Mouse (Mus musculus) bone marrow macrophage, adult 2 months (primary cell): ENCODE results near the gene Dus2. TPM values are rescaled to one million over a fixed set of nuclear protein-coding genes. Genes with fewer than 3 reads are reported as not detected.
"Not testable (repeated sequence)": the region's sequence is repeated elsewhere in the genome, so short reads cannot be mapped to it uniquely, and the experiment has no call there.

Experiments used
- H3K27ac ChIP-seq: 2 replicates; pipeline ENCODE4 v1.5.1; 2012; ENCODE audit warnings: low read depth, low read length; ENCODE audit not compliant: insufficient read depth
- H3K4me1 ChIP-seq: 2 replicates; pipeline ENCODE4 v1.6.1; 2012; ENCODE audit warnings: low read length; ENCODE audit not compliant: control insufficient read depth, insufficient read depth
- H3K4me3 ChIP-seq: 2 replicates; pipeline ENCODE4 v1.5.1; 2012; ENCODE audit warnings: mild to moderate bottlenecking, low read length, moderate library complexity; ENCODE audit not compliant: insufficient read depth
- CTCF ChIP-seq: IDR thresholded peaks from 2 replicates; pipeline ENCODE4 v1.5.1; 2012; ENCODE audit warnings: low read depth, mild to moderate bottlenecking, low read length, moderate library complexity
- POLR2A ChIP-seq: IDR thresholded peaks from 2 replicates; pipeline ENCODE4 v1.6.1; 2012; ENCODE audit warnings: mild to moderate bottlenecking, low read depth, low read length, borderline replicate concordance
- polyA plus RNA-seq: library from polyadenylated mRNA; stranded (reverse); fragments of >200 nt; gene quantifications from 2 replicates; pipeline ENCODE4 v1.2.4, GENCODE M21; 2012; ENCODE audit not compliant: missing spikeins, insufficient read depth, insufficient read length

Dus2 gene
- polyA plus RNA-seq, 1 experiment = 6.1 TPM

DNA sequence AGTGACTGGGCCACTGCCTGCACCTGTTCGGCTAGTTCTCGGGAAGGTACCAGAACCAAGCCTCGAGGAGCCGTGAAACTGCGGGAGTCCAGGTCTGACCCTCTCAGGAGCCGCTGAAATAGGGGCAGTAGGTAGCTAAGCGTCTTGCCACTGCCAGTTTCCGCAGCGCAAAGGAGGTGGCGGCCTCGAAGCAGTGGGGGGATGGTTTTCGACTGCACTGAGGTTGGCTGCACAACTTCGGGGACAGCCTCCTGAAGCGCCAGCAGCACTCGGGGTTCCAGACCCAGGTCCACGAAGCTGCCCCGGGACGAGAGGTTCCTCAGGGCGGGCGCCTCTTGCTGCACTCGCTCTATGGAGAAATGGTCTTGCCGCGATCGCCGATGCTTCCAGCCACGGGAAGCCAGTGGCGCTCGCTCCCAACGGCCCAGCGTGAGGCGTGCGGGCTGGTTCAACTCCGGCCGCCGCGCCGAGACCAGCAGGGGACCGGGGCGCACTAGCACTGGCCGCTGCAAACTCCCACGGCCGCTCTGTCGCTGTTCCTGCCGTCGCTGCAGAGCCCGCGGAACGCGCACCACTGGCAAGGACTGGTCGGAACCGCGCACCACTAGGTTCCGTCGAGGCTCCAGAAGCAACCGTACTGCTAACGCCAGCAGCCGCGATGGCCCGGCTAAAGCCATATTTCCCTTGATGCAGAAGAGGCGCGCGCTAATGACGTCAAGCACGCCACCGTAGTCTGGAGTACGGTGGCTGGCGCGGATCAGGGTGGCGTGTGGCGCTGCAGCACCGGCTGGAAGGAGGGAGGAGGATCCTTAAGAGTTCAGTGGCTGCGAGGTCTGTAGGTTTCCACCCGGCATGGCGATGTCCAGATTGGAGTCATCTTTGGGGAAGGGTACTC, 19.9 kb downstream of the Dus2 start:
- H3K27ac ChIP-seq = peak overlapping the region; percentile 49
- TF ChIP-seq POLR2A = 0 out of 2 replicates have a peak, but pooled peaks have one; percentile 45
- no peak for TF ChIP-seq CTCF
- peaks cover 25% of the 10 kb centered on the region for H3K4me1 ChIP-seq
- peak overlapping the region; percentile 84 for H3K4me3 ChIP-seq

GRCm38 (mm10) chr8:106011643-106011986, 20.5 kb downstream of the Dus2 start, which contains the start of gene Ddx28:
Gene Ddx28 (minus strand): TSS chr8:106011882.
- TF ChIP-seq POLR2A = no peak
- Histone ChIP-seq H3K4me3 (peak within 1 kb of the TSS; percentile 84), H3K4me1 (peaks cover 21% of the 10 kb centered on the region), H3K27ac (peak within 1 kb of the TSS; percentile 49)

GRCm38 (mm10) chr8:106012203-106012602, 21.1 kb downstream of the Dus2 start:
- Histone ChIP-seq H3K4me3 (peak overlapping the region; percentile 84; the same call in 1 of the 2 replicates), H3K4me1 (peaks cover 19% of the 10 kb centered on the region)
- H3K27ac ChIP-seq = not testable (repeated sequence)

DNA sequence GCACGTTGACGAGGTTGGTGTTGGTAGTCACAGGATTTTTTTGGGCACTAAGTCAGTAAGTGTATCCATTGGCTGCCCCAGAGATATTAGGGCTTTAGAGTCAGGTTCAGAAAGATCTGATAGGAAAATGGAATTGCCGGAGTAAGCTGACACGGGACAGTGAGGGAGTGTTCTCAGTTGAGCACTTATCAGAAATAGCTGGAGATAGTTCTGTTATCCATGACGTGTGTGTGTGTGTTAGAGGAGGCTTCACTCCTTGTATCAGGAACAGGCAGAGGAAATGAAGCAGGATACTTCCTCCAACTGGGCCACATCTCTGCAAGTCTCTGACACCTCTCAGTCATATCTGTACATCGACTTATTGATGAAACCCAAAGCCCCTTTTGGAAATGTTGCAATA, 25.1 kb downstream of the Dus2 start:
- Histone ChIP-seq H3K4me1 (peaks cover 5% of the 10 kb centered on the region; the same call in 1 of the 2 replicates), H3K27ac (no peak overlapping the region), H3K4me3 (no peak overlapping the region)
- TF ChIP-seq CTCF = no peak
- TF ChIP-seq POLR2A = no peak

DNA sequence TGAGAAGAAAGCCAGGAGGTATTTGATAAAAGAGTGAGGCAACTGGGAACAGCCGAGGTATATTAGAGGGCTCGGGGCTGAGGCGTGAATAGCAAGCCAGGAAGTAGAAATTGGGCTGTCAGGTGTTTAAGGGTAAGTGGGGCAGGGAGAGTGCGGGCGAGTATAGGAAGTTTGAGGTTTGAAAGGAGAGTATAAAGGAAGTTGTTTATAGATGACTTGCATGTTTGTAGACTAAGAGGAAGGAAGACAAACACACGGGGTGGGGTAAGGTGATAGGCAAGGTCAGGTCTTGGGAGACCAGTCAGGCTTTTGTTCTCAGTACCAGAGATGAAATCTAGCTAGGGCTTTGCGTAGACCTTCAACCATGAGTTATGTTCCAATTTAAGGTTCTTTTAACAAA, 26.0 kb downstream of the Dus2 start:
- H3K27ac ChIP-seq = no peak overlapping the region
- peaks cover 5% of the 10 kb centered on the region; the same call in 1 of the 2 replicates for H3K4me1 ChIP-seq
- TF ChIP-seq POLR2A (no peak), CTCF (no peak)
- H3K4me3 ChIP-seq = no peak overlapping the region

DNA sequence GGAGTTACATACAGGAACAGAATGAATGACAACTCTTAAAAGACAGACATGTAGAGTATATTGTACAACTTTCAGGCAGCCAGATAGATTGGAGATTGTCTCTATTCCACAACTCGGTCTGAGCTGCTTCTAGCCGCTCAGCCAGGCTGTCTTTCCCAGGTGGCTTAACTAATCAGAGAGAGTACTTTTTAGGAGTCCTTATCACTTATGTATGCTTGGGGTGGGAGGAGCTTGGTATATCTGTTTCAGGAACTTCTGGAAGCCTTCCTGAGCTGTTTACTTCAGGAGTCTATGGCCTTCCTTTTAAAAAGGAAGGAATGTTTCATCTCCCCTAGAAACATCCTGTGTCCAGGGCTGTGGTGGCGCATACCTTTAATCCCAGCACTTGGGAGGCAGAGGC, 26.9 kb downstream of the Dus2 start:
- Histone ChIP-seq H3K4me3 (no peak overlapping the region), H3K27ac (no peak overlapping the region), H3K4me1 (peaks cover 5% of the 10 kb centered on the region; the same call in 1 of the 2 replicates)
- TF ChIP-seq CTCF (no peak), POLR2A (no peak)

GRCm38 (mm10) chr8:106022483-106022882, 31.3 kb downstream of the Dus2 start:
- Histone ChIP-seq H3K27ac (no peak overlapping the region), H3K4me3 (no peak overlapping the region), H3K4me1 (no peaks in the 10 kb centered on the region)
- TF ChIP-seq CTCF = peak; percentile 88
- TF ChIP-seq POLR2A = no peak

DNA sequence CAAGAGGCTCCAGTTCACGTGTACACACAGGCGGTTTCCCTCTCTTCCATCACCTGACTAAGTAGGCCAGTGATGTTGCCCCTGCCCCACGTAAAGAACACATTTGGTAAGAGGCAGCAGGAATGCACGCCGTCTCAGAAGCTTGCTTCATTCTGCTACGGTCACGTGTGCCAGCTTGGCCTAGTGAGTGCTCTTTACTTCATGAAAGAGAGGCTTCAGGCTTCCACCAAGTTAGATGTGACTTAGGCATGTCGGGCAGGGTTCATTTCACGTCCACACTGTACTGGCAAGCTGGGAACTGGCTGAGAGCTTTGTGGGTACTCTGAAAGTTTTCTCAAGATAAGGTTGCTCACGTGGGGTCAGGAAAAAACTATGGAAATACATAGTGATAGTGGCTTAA, 47.6 kb downstream of the Dus2 start:
- Histone ChIP-seq H3K27ac (no peak overlapping the region), H3K4me1 (peaks cover 21% of the 10 kb centered on the region), H3K4me3 (no peak overlapping the region)
- no peak for TF ChIP-seq POLR2A
- TF ChIP-seq CTCF = no peak

DNA sequence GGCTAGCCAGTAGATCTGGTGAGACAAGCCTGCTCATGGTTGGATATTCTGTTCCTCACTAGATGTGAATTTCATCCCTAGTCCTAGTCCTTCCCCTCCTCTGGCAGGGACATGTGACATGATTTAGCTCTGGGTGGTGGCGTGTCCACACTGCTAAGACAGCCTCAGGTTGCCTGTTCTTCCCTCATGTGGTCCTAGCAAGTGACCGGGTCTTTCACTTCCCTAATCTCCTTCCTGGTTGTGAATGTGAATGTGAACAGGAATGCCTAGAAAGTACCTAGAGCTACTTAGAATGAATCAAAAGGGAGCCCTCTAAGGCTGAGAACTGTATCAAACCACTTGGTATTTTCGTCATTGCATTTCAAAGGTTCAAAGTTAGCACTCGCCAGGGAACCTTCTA, 48.5 kb downstream of the Dus2 start:
- H3K4me1 ChIP-seq = peaks cover 21% of the 10 kb centered on the region
- H3K4me3 ChIP-seq = no peak overlapping the region
- H3K27ac ChIP-seq = 0 out of 2 replicates have a peak overlapping the region, but pooled peaks have one; percentile 7
- TF ChIP-seq POLR2A (no peak), CTCF (no peak)

- Histone ChIP-seq H3K4me3 (no peak overlapping the region), H3K27ac (no peak overlapping the region), H3K4me1 (peaks cover 21% of the 10 kb centered on the region)
- TF ChIP-seq CTCF = no peak
- no peak for TF ChIP-seq POLR2A
Measured at GRCm38 (mm10) chr8:106040218-106040617, 49.1 kb downstream of the Dus2 start.
